Mouse (Mus musculus) thymus, postnatal 0 days (tissue): ENCODE results near the gene Nptx1. TPM values are rescaled to one million over a fixed set of nuclear protein-coding genes. Genes with fewer than 3 reads are reported as not detected.

Experiments used
- DNase-seq: peaks from one replicate; pipeline ENCODE4 v3.0.0-alpha.2; 2015; ENCODE audit warnings: low spot score
- polyA plus RNA-seq: library from polyadenylated mRNA; unstranded; fragments of >200 nt; fragmentation: Nextera tagmentation; extraction: Ambion mirVana; gene quantifications from 2 replicates; pipeline ENCODE4 v1.2.1, GENCODE M21; 2015

Nptx1 gene
- polyA plus RNA-seq: 0.23 and 0.31 TPM in 2 replicates

GRCm38 (mm10) chr11:119547183-119547921 is at the start of gene Nptx1:
Gene Nptx1 (minus strand): TSS chr11:119547753.
- no peak for DNase-seq

- DNase-seq: peak; percentile 18
Measured at GRCm38 (mm10) chr11:119593966-119594365, 46.4 kb upstream of the Nptx1 start.

- no peak for DNase-seq
Measured at GRCm38 (mm10) chr11:119589242-119589641, 41.7 kb upstream of the Nptx1 start.

GRCm38 (mm10) chr11:119587112-119587511 is 39.6 kb upstream of the Nptx1 start:
- peak; percentile 16 for DNase-seq

GRCm38 (mm10) chr11:119586511-119586910 is 39.0 kb upstream of the Nptx1 start:
- no peak for DNase-seq

GRCm38 (mm10) chr11:119577721-119578120 is 30.2 kb upstream of the Nptx1 start:
- no peak for DNase-seq

- DNase-seq: no peak
Measured at GRCm38 (mm10) chr11:119576855-119577254, 29.3 kb upstream of the Nptx1 start.

GRCm38 (mm10) chr11:119572316-119573010 is 24.9 kb upstream of the Nptx1 start:
- no peak for DNase-seq

GRCm38 (mm10) chr11:119566188-119566587 is 18.6 kb upstream of the Nptx1 start:
- DNase-seq: no peak

GRCm38 (mm10) chr11:119565684-119566083 is 18.1 kb upstream of the Nptx1 start:
- no peak for DNase-seq

- DNase-seq: no peak
Measured at GRCm38 (mm10) chr11:119565021-119565420, 17.5 kb upstream of the Nptx1 start.

GRCm38 (mm10) chr11:119564383-119564782 is 16.8 kb upstream of the Nptx1 start:
- DNase-seq: no peak

- DNase-seq: no peak
Measured at GRCm38 (mm10) chr11:119563166-119563565, 15.6 kb upstream of the Nptx1 start.

GRCm38 (mm10) chr11:119562286-119562685 is 14.7 kb upstream of the Nptx1 start:
- no peak for DNase-seq

GRCm38 (mm10) chr11:119558870-119559610 is 11.5 kb upstream of the Nptx1 start:
- DNase-seq: no peak

- no peak for DNase-seq
Measured at GRCm38 (mm10) chr11:119557940-119558869, 10.7 kb upstream of the Nptx1 start.

- no peak for DNase-seq
Measured at GRCm38 (mm10) chr11:119555170-119555569, 7.6 kb upstream of the Nptx1 start.

GRCm38 (mm10) chr11:119554706-119555105 is 7.2 kb upstream of the Nptx1 start:
- no peak for DNase-seq

GRCm38 (mm10) chr11:119552902-119553802 is 5.6 kb upstream of the Nptx1 start:
- no peak for DNase-seq

GRCm38 (mm10) chr11:119552301-119552700 is 4.7 kb upstream of the Nptx1 start:
- DNase-seq: no peak
